Mouse (Mus musculus): ENCODE measurements around the gene Rcor3. TPM values are rescaled to one million over a fixed set of nuclear protein-coding genes. Genes with fewer than 3 reads are reported as not detected.

Gene Rcor3
- total and polyA plus RNA-seq, 2 experiments from 2014 or later: 35.1 to 56.1 TPM

GRCm38 (mm10) chr1:192078406-192078805, 59.5 kb downstream of the Rcor3 start:
- Histone ChIP-seq H3K9ac (replicated peaks; ENCODE audit: low read length, poor library complexity, severe bottlenecking) (no peak overlapping the region), H3K36me3 (ENCODE audit: insufficient read depth, low read length) (no peaks in the 10 kb centered on the region), H3K4me2 (ENCODE audit: low read depth, low read length, poor library complexity, severe bottlenecking) (no peak overlapping the region), H3K4me1 (ENCODE audit: insufficient read depth, low read length) (no peaks in the 10 kb centered on the region), H3K4me3 (ENCODE audit: low read depth, low read length) (no peak overlapping the region), H3K9me3 (ENCODE audit: low read length) (no peaks in the 10 kb centered on the region), H3K27me3 (ENCODE audit: insufficient read depth, low read length) (no peaks in the 10 kb centered on the region), H3K27ac (ENCODE audit: low read depth, low read length) (no peak overlapping the region)
- DNase-seq (ENCODE audit: low spot score): peak; percentile 3
- WGBS: 60% methylated on average over 3 of the region's 3 CpGs
- ATAC-seq (ENCODE audit: low FRiP score): no peak
- no peak for TF ChIP-seq CTCF (IDR thresholded peaks at IDR 0.05)

GRCm38 (mm10) chr1:192076796-192077535, 60.9 kb downstream of the Rcor3 start:
- Histone ChIP-seq H3K4me1 (ENCODE audit: insufficient read depth, low read length) (no peaks in the 10 kb centered on the region), H3K9me3 (ENCODE audit: low read length) (no peaks in the 10 kb centered on the region), H3K4me2 (ENCODE audit: low read depth, low read length, poor library complexity, severe bottlenecking) (no peak overlapping the region), H3K4me3 (ENCODE audit: low read depth, low read length) (no peak overlapping the region), H3K36me3 (ENCODE audit: insufficient read depth, low read length) (no peaks in the 10 kb centered on the region), H3K27ac (ENCODE audit: low read depth, low read length) (no peak overlapping the region), H3K27me3 (ENCODE audit: insufficient read depth, low read length) (no peaks in the 10 kb centered on the region), H3K9ac (replicated peaks; ENCODE audit: low read length, poor library complexity, severe bottlenecking) (no peak overlapping the region)
- ATAC-seq (ENCODE audit: low FRiP score): no peak
- no peak for TF ChIP-seq CTCF (IDR thresholded peaks at IDR 0.05)
- no peak for DNase-seq (ENCODE audit: low spot score)

GRCm38 (mm10) chr1:192076101-192076500, 61.8 kb downstream of the Rcor3 start:
- H3K27ac ChIP-seq (ENCODE audit: low read depth, low read length): no peak overlapping the region
- ATAC-seq (ENCODE audit: low FRiP score) (no peak), DNase-seq (ENCODE audit: low spot score) (no peak)
- H3K36me3 ChIP-seq (ENCODE audit: insufficient read depth, low read length): no peaks in the 10 kb centered on the region
- H3K4me3 ChIP-seq (ENCODE audit: low read depth, low read length): no peak overlapping the region
- no peak for TF ChIP-seq CTCF (IDR thresholded peaks at IDR 0.05)
- no peak overlapping the region for H3K4me2 ChIP-seq (ENCODE audit: low read depth, low read length, poor library complexity, severe bottlenecking)
- H3K9ac ChIP-seq (replicated peaks; ENCODE audit: low read length, poor library complexity, severe bottlenecking): no peak overlapping the region
- H3K27me3 ChIP-seq (ENCODE audit: insufficient read depth, low read length): no peaks in the 10 kb centered on the region
- WGBS: 78% methylated on average over 4 of the region's 4 CpGs
- no peaks in the 10 kb centered on the region for H3K4me1 ChIP-seq (ENCODE audit: insufficient read depth, low read length)
- H3K9me3 ChIP-seq (ENCODE audit: low read length): no peaks in the 10 kb centered on the region

GRCm38 (mm10) chr1:192074824-192075223, 63.0 kb downstream of the Rcor3 start:
- WGBS: 77% methylated on average over 1 of the region's 1 CpGs
- 0 out of 2 replicates have a peak, but pooled peaks cover 2% of the 10 kb centered on the region for H3K4me1 ChIP-seq (ENCODE audit: insufficient read depth, low read length)
- no peaks in the 10 kb centered on the region for H3K36me3 ChIP-seq (ENCODE audit: insufficient read depth, low read length)
- H3K9me3 ChIP-seq (ENCODE audit: low read length): no peaks in the 10 kb centered on the region
- no peak overlapping the region for H3K27ac ChIP-seq (ENCODE audit: low read depth, low read length)
- no peak for TF ChIP-seq CTCF (IDR thresholded peaks at IDR 0.05)
- DNase-seq (ENCODE audit: low spot score) (no peak), ATAC-seq (ENCODE audit: low FRiP score) (no peak)
- no peak overlapping the region for H3K9ac ChIP-seq (replicated peaks; ENCODE audit: low read length, poor library complexity, severe bottlenecking)
- H3K27me3 ChIP-seq (ENCODE audit: insufficient read depth, low read length): no peaks in the 10 kb centered on the region
- no peak overlapping the region for H3K4me2 ChIP-seq (ENCODE audit: low read depth, low read length, poor library complexity, severe bottlenecking)
- H3K4me3 ChIP-seq (ENCODE audit: low read depth, low read length): no peak overlapping the region

- no peak overlapping the region for H3K4me2 ChIP-seq (ENCODE audit: low read depth, low read length, poor library complexity, severe bottlenecking)
- no peak overlapping the region for H3K27ac ChIP-seq (ENCODE audit: low read depth, low read length)
- ATAC-seq (ENCODE audit: low FRiP score) (no peak), DNase-seq (ENCODE audit: low spot score) (no peak)
- H3K9ac ChIP-seq (replicated peaks; ENCODE audit: low read length, poor library complexity, severe bottlenecking): no peak overlapping the region
- H3K9me3 ChIP-seq (ENCODE audit: low read length): no peaks in the 10 kb centered on the region
- no peak overlapping the region for H3K4me3 ChIP-seq (ENCODE audit: low read depth, low read length)
- H3K36me3 ChIP-seq (ENCODE audit: insufficient read depth, low read length): no peaks in the 10 kb centered on the region
- WGBS: 96% methylated on average over 1 of the region's 1 CpGs
- no peaks in the 10 kb centered on the region for H3K27me3 ChIP-seq (ENCODE audit: insufficient read depth, low read length)
- H3K4me1 ChIP-seq (ENCODE audit: insufficient read depth, low read length): 0 out of 2 replicates have a peak, but pooled peaks cover 2% of the 10 kb centered on the region
- TF ChIP-seq CTCF (IDR thresholded peaks at IDR 0.05): no peak
These were observed 65.4 kb downstream of the Rcor3 start for GRCm38 (mm10) chr1:192072426-192072825.

DNA sequence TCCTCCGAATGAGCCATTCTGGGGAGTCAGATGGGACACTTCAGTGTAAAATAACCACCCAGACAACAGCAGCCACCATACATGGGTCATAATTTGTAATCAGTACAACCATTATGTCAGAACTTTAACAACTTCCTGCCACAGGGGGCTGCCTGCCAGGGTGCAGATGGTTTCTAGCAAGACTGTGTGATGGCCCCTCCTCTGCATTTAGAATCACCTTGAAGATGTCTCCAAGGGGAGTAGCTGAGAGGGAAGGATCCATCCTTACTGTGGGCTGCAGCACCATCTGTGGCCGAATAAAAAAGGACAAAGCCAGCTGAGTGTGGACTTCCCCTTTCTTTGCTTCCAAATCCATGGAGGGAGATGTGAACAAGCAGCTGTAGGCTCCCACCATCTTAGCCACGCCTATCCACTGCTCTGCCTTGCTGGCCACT, 67.2 kb downstream of the Rcor3 start:
- TF ChIP-seq CTCF (IDR thresholded peaks at IDR 0.05): peak; percentile 47
- peak; percentile 63 for DNase-seq (ENCODE audit: low spot score)

More for the DNA sequence above, 67.2 kb downstream of the Rcor3 start:
- Histone ChIP-seq H3K4me2 (ENCODE audit: low read depth, low read length, poor library complexity, severe bottlenecking) (no peak overlapping the region), H3K36me3 (ENCODE audit: insufficient read depth, low read length) (no peaks in the 10 kb centered on the region), H3K27ac (ENCODE audit: low read depth, low read length) (no peak overlapping the region), H3K4me1 (ENCODE audit: insufficient read depth, low read length) (0 out of 2 replicates have a peak, but pooled peaks cover 2% of the 10 kb centered on the region), H3K4me3 (ENCODE audit: low read depth, low read length) (no peak overlapping the region), H3K27me3 (ENCODE audit: insufficient read depth, low read length) (no peaks in the 10 kb centered on the region), H3K9ac (replicated peaks; ENCODE audit: low read length, poor library complexity, severe bottlenecking) (no peak overlapping the region), H3K9me3 (ENCODE audit: low read length) (no peaks in the 10 kb centered on the region)
- WGBS: 60% methylated on average over 3 of the region's 3 CpGs
- ATAC-seq (ENCODE audit: low FRiP score): no peak
